Mouse (Mus musculus) hindbrain, postnatal 0 days (tissue): ENCODE results near the gene Grik4. TPM values are rescaled to one million over a fixed set of nuclear protein-coding genes. Genes with fewer than 3 reads are reported as not detected.

Source experiments
- ATAC-seq: fragments of 200-750 bp; cut with Nextera tagmentation; 2 replicates; pipeline ENCODE4 v1.8.0; 2017; ENCODE audit warnings: mild to moderate bottlenecking, moderate TSS enrichment, moderate library complexity
- DNase-seq: peaks from one replicate; pipeline ENCODE4 v3.0.0-alpha.2; 2015; ENCODE audit warnings: low spot score
- H3K27ac ChIP-seq: fragments of 300-500 bp; sonication (generic); 2 replicates; pipeline ENCODE4 v1.5.1; 2014; ENCODE audit warnings: mild to moderate bottlenecking
- H3K27me3 ChIP-seq: fragments of 300-500 bp; sonication (generic); 2 replicates; pipeline ENCODE4 v1.6.1; 2014; ENCODE audit warnings: low read length, mixed read lengths; ENCODE audit not compliant: insufficient read depth
- H3K36me3 ChIP-seq: fragments of 300-500 bp; sonication (generic); 2 replicates; pipeline ENCODE4 v1.6.1; 2014; ENCODE audit warnings: low read length, mixed read lengths; ENCODE audit not compliant: insufficient read depth
- H3K4me1 ChIP-seq: fragments of 300-500 bp; sonication (generic); 2 replicates; pipeline ENCODE4 v1.6.1; 2014; ENCODE audit warnings: antibody characterized with exemption, low read length, mixed read lengths; ENCODE audit not compliant: insufficient read depth
- H3K4me2 ChIP-seq: fragments of 300-500 bp; sonication (generic); 2 replicates; pipeline ENCODE4 v1.6.1; 2014; ENCODE audit warnings: low read depth, mild to moderate bottlenecking, low read length, moderate library complexity, mixed read lengths
- H3K4me3 ChIP-seq: fragments of 300-500 bp; sonication (generic); 2 replicates; pipeline ENCODE4 v1.5.1; 2014; ENCODE audit warnings: low read length
- H3K9ac ChIP-seq: fragments of 300-500 bp; sonication (generic); replicated peaks from 2 replicates; pipeline ENCODE4 v1.6.1; 2014; ENCODE audit warnings: mild to moderate bottlenecking, low read length, moderate library complexity, mixed read lengths
- H3K9me3 ChIP-seq: fragments of 300-500 bp; sonication (generic); 2 replicates; pipeline ENCODE4 v1.6.1; 2016; ENCODE audit warnings: low read length, mixed read lengths
- CTCF ChIP-seq: IDR thresholded peaks from 2 replicates; pipeline ENCODE4 v1.5.1; 2016; ENCODE audit warnings: antibody characterized with exemption, control low read depth, low read depth
- WGBS: fragments of 180-500 bp; shearing (Covaris S2); extraction: QIAGEN DNeasy Blood & Tissue Kit; methylation state at CpG from one replicate; pipeline ENCODE4 v1.1.7; 2014; 5-methylcytosine and 5-hydroxymethylcytosine counted together
- microRNA-seq, 2 experiments: library from miRNA; unstranded; fragments of <30 nt; microRNA quantifications; one replicate each; pipeline ENCODE4; 2016
- polyA plus RNA-seq: library from polyadenylated mRNA; unstranded; fragments of >200 nt; fragmentation: Nextera tagmentation; extraction: Ambion mirVana; gene quantifications from 2 replicates; pipeline ENCODE4 v1.2.1, GENCODE M21; 2015
- total RNA-seq: library from RNA; depleted of rRNA; stranded (reverse); fragments of >200 nt; gene quantifications from 2 replicates; pipeline ENCODE4 v1.2.3, GENCODE M21; 2014; rRNA removed

The Grik4 gene
- total and polyA plus RNA-seq, 2 experiments from 2014 or later: 9.4 to 18.2 TPM

DNA sequence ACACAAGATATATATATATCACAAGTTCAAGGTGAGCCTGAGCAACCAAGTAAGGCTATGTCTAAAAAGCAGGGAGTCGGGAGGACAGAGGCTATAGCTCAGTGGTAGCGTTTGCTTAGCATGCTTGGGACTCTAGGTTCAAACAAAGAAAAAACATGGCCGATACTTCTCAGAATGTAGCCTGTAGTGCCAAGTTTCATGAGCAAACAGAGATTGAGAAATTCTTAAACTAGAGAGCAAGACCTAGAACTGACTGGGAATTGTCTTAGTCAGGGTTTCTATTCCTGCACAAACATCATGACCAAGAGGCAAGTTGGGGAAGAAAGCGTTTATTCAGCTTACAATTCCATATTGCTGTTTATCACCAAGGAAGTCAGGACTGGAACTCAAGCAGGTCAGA lies 468.1 kb downstream of the Grik4 start:
- H3K36me3 ChIP-seq: no peaks in the 10 kb centered on the region
- TF ChIP-seq CTCF: no peak
- ATAC-seq (no peak), DNase-seq (no peak)
- H3K4me3 ChIP-seq: no peak overlapping the region
- H3K9ac ChIP-seq: no peak overlapping the region
- H3K4me1 ChIP-seq: peaks cover 2% of the 10 kb centered on the region; the same call in 1 of the 2 replicates
- H3K4me2 ChIP-seq: no peak overlapping the region
- no peaks in the 10 kb centered on the region for H3K27me3 ChIP-seq
- H3K9me3 ChIP-seq: no peaks in the 10 kb centered on the region
- H3K27ac ChIP-seq: no peak overlapping the region
- WGBS: 86% methylated on average over 4 of the region's 4 CpGs

DNA sequence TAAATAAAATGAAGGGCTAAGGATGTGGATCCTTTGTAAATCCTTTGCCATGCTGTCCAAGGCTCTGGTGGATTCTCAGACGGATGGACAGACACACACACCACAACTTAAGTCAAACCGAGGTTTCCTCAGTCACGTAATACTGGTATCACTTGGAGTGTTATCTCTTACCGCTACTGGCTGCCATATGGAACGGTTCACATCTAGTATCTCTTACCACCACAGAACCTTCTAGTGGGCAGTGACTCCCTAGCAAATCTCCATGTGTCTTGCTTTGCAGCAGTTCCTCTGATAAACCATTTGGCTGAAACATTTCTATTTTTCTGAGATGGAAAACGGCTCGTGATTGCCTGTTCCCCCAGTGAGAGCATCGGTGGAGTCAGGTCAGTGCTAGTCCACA lies 470.0 kb downstream of the Grik4 start:
- Histone ChIP-seq H3K4me1 (peaks cover 9% of the 10 kb centered on the region), H3K4me2 (no peak overlapping the region), H3K4me3 (no peak overlapping the region), H3K9me3 (no peaks in the 10 kb centered on the region), H3K27ac (no peak overlapping the region), H3K27me3 (no peaks in the 10 kb centered on the region), H3K9ac (no peak overlapping the region), H3K36me3 (no peaks in the 10 kb centered on the region)
- TF ChIP-seq CTCF: no peak
- DNase-seq: no peak
- ATAC-seq: no peak
- WGBS: 86% methylated on average over 8 of the region's 8 CpGs

DNA sequence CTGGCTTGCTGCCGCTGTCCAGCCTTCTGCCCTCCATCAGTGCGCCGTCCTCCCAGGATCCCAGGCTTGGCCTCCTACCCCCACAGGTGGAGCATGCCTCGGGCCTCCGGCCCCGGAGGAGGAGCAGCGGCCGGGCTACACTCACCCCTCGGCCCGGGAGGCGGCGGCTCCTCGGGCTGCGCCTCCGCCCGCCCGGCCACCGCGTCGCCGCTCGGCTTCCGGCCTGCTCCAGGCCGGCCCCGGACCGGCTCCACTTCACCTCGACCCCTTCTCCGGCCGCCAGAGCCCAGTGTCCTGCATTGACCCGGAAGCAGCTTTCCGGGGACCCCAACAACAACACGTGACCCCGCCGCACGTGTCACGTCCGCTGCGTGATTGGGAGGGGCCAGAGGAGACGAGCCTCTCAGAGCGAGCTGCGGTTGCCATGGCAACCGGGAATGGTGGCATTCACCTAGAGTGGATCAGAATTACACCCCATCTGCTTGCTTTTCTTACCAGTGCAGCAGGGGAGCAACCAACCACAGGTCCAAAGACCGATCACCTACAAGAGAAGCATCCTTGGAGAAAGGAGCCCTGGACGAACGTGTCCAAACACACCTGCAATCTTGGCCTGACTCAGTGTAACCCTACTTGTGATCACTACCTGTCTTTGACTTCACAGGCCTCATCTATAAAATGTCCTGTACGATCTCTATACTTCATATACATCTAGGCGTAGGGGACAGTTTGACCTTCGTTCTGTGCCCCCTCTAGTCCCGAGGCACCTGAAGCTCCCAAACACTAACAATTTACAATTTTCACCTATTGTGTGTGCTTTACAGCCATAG lies 472.2 kb downstream of the Grik4 start:
- peak overlapping the region; percentile 92 for H3K4me3 ChIP-seq
- H3K27ac ChIP-seq: peak overlapping the region; percentile 83
- H3K4me1 ChIP-seq: peaks cover 9% of the 10 kb centered on the region
- peak; percentile 96 for ATAC-seq
- H3K9me3 ChIP-seq: no peaks in the 10 kb centered on the region
- H3K4me2 ChIP-seq: peak overlapping the region; percentile 95
- peak overlapping the region; percentile 92 for H3K9ac ChIP-seq
- H3K27me3 ChIP-seq: no peaks in the 10 kb centered on the region
- no peaks in the 10 kb centered on the region for H3K36me3 ChIP-seq
- 5% methylated on average over 49 of the region's 49 CpGs for WGBS
- no peak for TF ChIP-seq CTCF
- DNase-seq: peak; percentile 99

DNA sequence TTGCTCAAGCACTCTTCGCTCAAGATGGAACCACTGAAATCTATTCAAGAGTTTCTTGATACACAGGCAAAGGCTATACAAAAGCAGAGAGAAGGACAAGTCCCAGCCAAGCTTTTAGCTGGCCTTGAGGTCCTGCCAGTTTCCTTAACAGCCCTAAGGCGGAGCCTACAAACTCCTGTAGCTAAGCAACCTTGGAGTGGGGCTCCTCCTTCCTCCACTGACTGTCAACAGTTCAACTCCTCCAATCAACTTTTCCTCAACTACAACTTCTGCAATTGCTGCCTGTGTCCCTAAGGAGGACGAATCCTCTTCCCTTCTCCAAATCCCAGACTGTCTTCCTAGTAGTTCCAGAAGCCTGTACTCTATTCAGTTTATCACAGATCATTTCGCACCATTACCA lies 473.1 kb downstream of the Grik4 start:
- Histone ChIP-seq H3K9me3 (no peaks in the 10 kb centered on the region), H3K27me3 (no peaks in the 10 kb centered on the region), H3K4me2 (peak overlapping the region; percentile 95), H3K27ac (peak overlapping the region; percentile 83), H3K4me3 (peak overlapping the region; percentile 92), H3K4me1 (peaks cover 9% of the 10 kb centered on the region), H3K36me3 (no peaks in the 10 kb centered on the region), H3K9ac (peak overlapping the region; percentile 92)
- DNase-seq (peak; percentile 57), ATAC-seq (peak; percentile 34; the same call in 1 of the 2 replicates)
- WGBS: 44% methylated on average over 4 of the region's 4 CpGs
- no peak for TF ChIP-seq CTCF

DNA sequence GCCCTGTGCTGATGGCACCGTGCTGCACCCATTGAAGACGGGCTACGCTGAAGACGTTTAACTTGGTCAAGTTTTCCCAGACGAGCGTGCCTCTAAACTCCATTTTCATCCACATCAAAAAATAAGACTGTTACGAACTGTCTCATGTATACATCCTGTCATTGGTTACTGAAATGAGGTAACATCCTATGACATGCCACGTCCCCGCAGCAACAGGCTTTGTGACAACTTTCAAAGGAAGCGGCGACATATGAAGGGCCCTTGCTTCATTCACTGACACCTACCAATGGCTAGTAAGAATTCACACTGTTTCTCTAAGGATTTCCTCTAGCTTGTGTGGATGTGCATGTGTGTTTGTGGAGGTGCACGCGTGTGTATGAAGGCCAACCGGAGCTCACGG lies 475.0 kb downstream of the Grik4 start:
- 97% methylated on average over 15 of the region's 15 CpGs for WGBS
- Histone ChIP-seq H3K9ac (no peak overlapping the region), H3K27me3 (no peaks in the 10 kb centered on the region), H3K27ac (no peak overlapping the region), H3K36me3 (no peaks in the 10 kb centered on the region), H3K4me1 (peaks cover 9% of the 10 kb centered on the region), H3K4me3 (no peak overlapping the region), H3K4me2 (no peak overlapping the region), H3K9me3 (no peaks in the 10 kb centered on the region)
- DNase-seq: no peak
- no peak for TF ChIP-seq CTCF
- ATAC-seq: no peak

DNA sequence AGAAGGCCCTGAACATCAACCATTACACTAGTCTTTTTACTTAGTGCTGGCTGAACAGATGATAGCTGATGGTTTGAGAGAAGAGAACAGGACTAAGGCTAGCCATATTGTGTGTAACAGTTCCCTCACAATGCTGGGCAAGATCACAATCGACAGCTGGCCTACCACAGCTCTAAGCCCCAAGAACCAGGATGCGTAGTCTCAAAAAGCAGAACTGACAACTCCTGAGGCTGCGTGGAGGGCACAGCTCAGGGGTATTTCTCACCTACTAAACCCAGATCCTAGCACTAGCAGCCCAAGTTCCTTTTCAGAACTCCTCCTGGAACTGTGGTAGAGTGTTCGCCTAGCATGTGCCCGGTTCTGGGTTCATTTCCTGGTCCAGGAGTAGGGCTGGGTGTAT lies 475.9 kb downstream of the Grik4 start:
- no peak overlapping the region for H3K9ac ChIP-seq
- no peaks in the 10 kb centered on the region for H3K27me3 ChIP-seq
- no peaks in the 10 kb centered on the region for H3K9me3 ChIP-seq
- H3K4me2 ChIP-seq: no peak overlapping the region
- no peak for TF ChIP-seq CTCF
- H3K27ac ChIP-seq: no peak overlapping the region
- 93% methylated on average over 5 of the region's 5 CpGs for WGBS
- ATAC-seq: no peak
- peaks cover 9% of the 10 kb centered on the region for H3K4me1 ChIP-seq
- no peak for DNase-seq
- H3K4me3 ChIP-seq: no peak overlapping the region
- no peaks in the 10 kb centered on the region for H3K36me3 ChIP-seq

Small RNA genes within 50 kb of the gene (microRNA-seq; reads per million reads assigned to microRNA genes)
- 0 reads per million in 2 experiments for gene Gm27509

Other genes with a start within 250 kb of the Grik4 start
- gene Arhgef12, start 162.7 kb upstream of the Grik4 start, total RNA-seq: 86.0 and 116 TPM in 2 replicates
- gene Arhgef12, start 162.7 kb upstream of the Grik4 start, polyA plus RNA-seq: 14.0 and 14.9 TPM in 2 replicates
- gene Tmem136, start 172.1 kb upstream of the Grik4 start, total RNA-seq: 11.6 and 14.4 TPM in 2 replicates
- gene Tmem136, start 172.1 kb upstream of the Grik4 start, polyA plus RNA-seq: 8.4 and 8.8 TPM in 2 replicates